Mouse (Mus musculus) C2C12 (cell line): Measurements from ENCODE around the gene Gm11937. TPM values are rescaled to one million over a fixed set of nuclear protein-coding genes. Genes with fewer than 3 reads are reported as not detected.
"Not testable (repeated sequence)": the region's sequence is repeated elsewhere in the genome, so short reads cannot be mapped to it uniquely, and the experiment has no call there.

ENCODE experiments used
- H3K27me3 ChIP-seq: one replicate; pipeline ENCODE4 v1.6.1; 2011; ENCODE audit not compliant: control insufficient read depth, insufficient read depth, insufficient read length
- H3K36me3 ChIP-seq: one replicate; pipeline ENCODE4 v1.6.1; 2011; ENCODE audit not compliant: control insufficient read depth, insufficient read depth
- H3K4me3 ChIP-seq: one replicate; pipeline ENCODE4 v1.5.1; 2011; ENCODE audit warnings: mild to moderate bottlenecking, control low read depth; ENCODE audit not compliant: poor library complexity, insufficient read depth, severe bottlenecking
- H3K79me2 ChIP-seq: one replicate; pipeline ENCODE4 v1.6.1; 2011; ENCODE audit not compliant: control insufficient read depth, insufficient read depth
- H3K79me3 ChIP-seq: one replicate; pipeline ENCODE4 v1.6.1; 2011; ENCODE audit warnings: low read depth, control low read depth
- H3ac ChIP-seq: one replicate; pipeline ENCODE3; 2011; ENCODE audit warnings: low read depth; ENCODE audit not compliant: control insufficient read depth, insufficient read length
- CEBPB ChIP-seq: IDR thresholded peaks from one replicate; pipeline ENCODE4 v1.6.1; 2011; ENCODE audit warnings: low read depth, mild to moderate bottlenecking, control low read depth, moderate library complexity
- CTCF ChIP-seq: IDR thresholded peaks from one replicate; pipeline ENCODE4 v1.5.1; 2011; ENCODE audit not compliant: control insufficient read depth, insufficient read depth, insufficient read length
- FOSL1 ChIP-seq: IDR thresholded peaks from one replicate; pipeline ENCODE4 v1.8.0; 2011; ENCODE audit warnings: mild to moderate bottlenecking, low read length; ENCODE audit not compliant: poor library complexity, insufficient read depth, severe bottlenecking
- MAX ChIP-seq: IDR thresholded peaks from one replicate; pipeline ENCODE4 v1.6.1; 2011; ENCODE audit warnings: mild to moderate bottlenecking, control low read depth
- MYOD1 ChIP-seq: IDR thresholded peaks from one replicate; pipeline ENCODE4 v1.6.1; 2011; ENCODE audit warnings: low read depth; ENCODE audit not compliant: control insufficient read depth, insufficient read length
- MYOG ChIP-seq: IDR thresholded peaks from one replicate; pipeline ENCODE4 v1.6.1; 2011; ENCODE audit not compliant: control insufficient read depth, insufficient read length; ENCODE audit errors: extremely low read depth
- USF1 ChIP-seq: IDR thresholded peaks from one replicate; pipeline ENCODE4 v1.6.1; 2011; ENCODE audit warnings: low read depth, mild to moderate bottlenecking, control low read depth, moderate library complexity
- polyA plus RNA-seq: library from polyadenylated mRNA; unstranded; fragments of >200 nt; fragmentation: generic; extraction: Trizol; gene quantifications from one replicate; pipeline ENCODE4 v1.2.1, GENCODE M21; 2012; ENCODE audit warnings: missing spikeins

Gm11937 gene
- polyA plus RNA-seq, 1 experiment = not detected

DNA sequence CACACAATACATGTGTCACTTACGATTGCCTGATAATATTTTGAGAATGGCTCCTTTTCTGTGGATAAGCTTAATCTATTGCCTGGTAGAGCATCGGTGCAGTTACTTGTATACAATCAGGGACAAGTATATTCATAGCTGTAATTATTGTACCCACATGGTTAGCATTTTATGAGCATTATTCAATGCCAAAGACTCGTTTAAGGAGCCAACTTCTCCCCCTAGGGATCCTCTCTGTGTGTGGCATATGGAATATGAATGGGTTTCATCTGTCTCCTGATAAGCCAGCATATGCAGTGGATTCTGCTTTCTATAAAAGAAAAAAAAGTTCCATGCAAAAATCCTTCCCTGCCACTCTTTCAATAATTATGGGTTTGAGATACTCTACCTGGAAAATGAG lies 34.4 kb upstream of the Gm11937 start:
- H3ac ChIP-seq = no peak overlapping the region
- no peaks in the 10 kb centered on the region for H3K36me3 ChIP-seq
- H3K4me3 ChIP-seq = no peak overlapping the region
- no peaks in the 10 kb centered on the region for H3K79me3 ChIP-seq
- no peaks in the 10 kb centered on the region for H3K79me2 ChIP-seq
- TF ChIP-seq MYOG (no peak), CTCF (no peak), FOSL1 (no peak), MYOD1 (no peak), CEBPB (no peak), MAX (no peak), USF1 (no peak)
- H3K27me3 ChIP-seq = no peaks in the 10 kb centered on the region

DNA sequence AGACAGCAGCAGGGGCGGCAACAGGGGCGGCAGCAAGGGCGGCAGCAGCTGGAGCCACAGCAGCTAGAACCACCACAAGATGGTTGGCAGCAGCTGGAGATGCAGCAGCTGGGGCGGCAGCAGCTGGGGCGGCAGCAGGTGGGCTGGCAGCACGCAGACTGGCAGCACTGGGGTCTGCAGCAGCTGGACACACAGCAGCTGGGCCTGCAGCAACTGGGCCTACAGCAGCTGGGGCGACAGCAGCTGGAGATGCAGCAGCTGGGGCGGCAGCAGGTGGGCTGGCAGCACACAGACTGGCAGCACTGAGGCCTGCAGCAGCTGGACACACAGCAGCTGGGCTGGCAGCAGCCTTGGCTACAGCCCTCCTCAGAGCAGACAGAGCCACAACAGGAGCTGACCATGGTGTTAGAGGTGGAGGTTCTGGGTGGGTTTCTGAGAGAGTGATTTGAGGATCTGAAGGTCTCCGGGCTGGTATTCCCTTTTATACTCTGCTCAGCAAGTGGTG lies 33.7 kb upstream of the Gm11937 start, which contains the start of gene Krtap4-7:
Gene Krtap4-7 (minus strand): TSS at position 455 of the 505 bp plus-strand sequence.
- not testable (repeated sequence) for H3K79me2 ChIP-seq, H3K36me3 ChIP-seq, H3ac ChIP-seq, H3K4me3 ChIP-seq, H3K27me3 ChIP-seq, H3K79me3 ChIP-seq
- peak; percentile 87 for TF ChIP-seq MYOD1

DNA sequence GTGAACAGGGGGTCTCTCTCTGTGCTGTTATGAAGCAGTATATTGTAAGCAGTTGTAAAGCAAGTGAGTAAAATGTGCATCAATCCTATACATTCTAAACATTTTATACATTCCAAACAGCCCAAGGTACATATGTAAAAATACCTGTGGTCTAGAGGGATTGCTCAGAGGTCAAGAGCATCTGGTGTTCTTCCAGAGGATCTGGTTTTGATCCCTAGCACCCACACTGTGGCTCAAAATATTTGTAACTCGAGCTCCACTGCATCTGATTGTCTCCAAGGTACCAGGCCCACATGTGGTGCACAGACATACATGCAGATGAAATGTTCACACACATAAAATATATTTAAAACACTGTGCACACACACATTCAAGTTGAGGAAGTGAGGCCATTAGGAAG lies 30.9 kb upstream of the Gm11937 start:
- Histone ChIP-seq H3K36me3 (no peaks in the 10 kb centered on the region), H3ac (no peak overlapping the region), H3K27me3 (no peaks in the 10 kb centered on the region), H3K4me3 (no peak overlapping the region), H3K79me3 (no peaks in the 10 kb centered on the region), H3K79me2 (no peaks in the 10 kb centered on the region)
- no peak for TF ChIP-seq MYOD1
- no peak for TF ChIP-seq MYOG
- TF ChIP-seq USF1 = no peak
- TF ChIP-seq CEBPB = no peak
- TF ChIP-seq CTCF = no peak
- no peak for TF ChIP-seq MAX
- no peak for TF ChIP-seq FOSL1

DNA sequence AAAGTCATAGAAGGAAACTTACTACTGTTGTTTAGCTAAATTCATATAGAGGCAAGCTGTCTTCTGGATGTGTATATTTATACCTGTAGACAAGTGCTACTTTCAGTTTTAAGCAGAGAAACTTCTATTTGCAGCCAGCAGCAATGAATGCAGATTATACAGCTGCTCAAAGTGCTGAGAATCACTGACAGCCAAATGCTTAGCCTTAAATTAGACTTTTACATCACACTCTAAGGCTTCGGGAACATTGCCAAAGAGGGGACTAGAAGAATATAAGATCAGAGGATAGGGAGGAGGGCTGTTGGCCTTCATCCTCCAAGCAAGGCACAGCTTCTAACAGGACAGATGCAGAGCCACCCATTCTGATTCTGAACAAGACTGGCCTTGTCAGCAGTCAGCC lies 27.1 kb upstream of the Gm11937 start:
- TF ChIP-seq CEBPB (no peak), USF1 (no peak), CTCF (no peak), MYOG (no peak)
- H3K79me2 ChIP-seq = no peaks in the 10 kb centered on the region
- H3K79me3 ChIP-seq = no peaks in the 10 kb centered on the region
- H3K36me3 ChIP-seq = no peaks in the 10 kb centered on the region
- no peak overlapping the region for H3K4me3 ChIP-seq
- no peak overlapping the region for H3ac ChIP-seq
- H3K27me3 ChIP-seq = no peaks in the 10 kb centered on the region

DNA sequence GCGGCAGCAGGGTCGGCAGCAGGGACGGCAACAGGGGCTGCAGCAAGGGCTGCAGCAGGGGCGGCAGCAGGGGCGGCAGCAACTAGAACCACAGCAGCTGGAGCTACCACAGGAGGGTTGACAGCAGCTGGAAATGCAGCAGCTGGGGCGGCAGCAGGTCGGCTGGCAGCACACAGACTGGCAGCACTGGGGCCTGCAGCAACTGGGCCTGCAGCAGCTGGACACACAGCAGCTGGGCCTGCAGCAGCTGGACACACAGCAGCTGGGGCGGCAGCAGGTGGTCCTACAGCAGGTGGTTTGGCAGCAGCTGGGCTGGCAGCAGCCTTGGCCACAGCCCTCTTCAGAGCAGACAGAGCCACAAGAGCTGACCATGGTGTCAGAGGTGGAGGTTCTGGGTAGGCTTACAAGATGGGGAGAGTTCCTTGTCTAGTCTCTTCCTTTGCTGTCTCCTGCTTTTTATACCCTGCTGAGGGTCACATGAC lies 24.7 kb upstream of the Gm11937 start, which contains the start of gene Krtap4-2:
Gene Krtap4-2 (minus strand): TSS at position 432 of the 482 bp plus-strand sequence.
- no peak for TF ChIP-seq MYOG
- TF ChIP-seq MYOD1 = peak; percentile 85
- no peaks in the 10 kb centered on the region for H3K36me3 ChIP-seq
- H3K79me3 ChIP-seq = no peaks in the 10 kb centered on the region
- no peaks in the 10 kb centered on the region for H3K79me2 ChIP-seq
- no peak within 1 kb of the TSS for H3ac ChIP-seq
- no peak within 1 kb of the TSS for H3K4me3 ChIP-seq
- H3K27me3 ChIP-seq = no peaks in the 10 kb centered on the region

DNA sequence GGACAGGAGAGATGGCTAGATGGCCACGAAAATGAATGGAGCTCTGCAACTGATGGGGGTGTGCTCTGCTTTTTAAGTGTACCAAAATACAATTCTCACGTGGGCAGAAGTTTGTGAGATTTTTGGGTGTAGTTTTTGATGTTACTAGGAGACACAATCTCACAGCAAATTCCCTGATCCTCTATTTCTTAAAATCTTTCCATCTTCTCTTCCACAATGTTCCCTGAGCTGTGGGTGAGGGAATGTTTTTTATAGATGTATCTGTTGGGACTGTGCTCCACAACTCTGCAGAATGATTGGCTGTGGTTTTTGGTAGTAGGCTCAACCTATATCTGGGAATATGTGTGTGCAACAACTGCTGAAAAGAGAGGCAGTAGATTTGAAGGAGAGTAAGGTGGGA lies 23.3 kb upstream of the Gm11937 start:
- Histone ChIP-seq H3K27me3 (no peaks in the 10 kb centered on the region), H3K79me2 (no peaks in the 10 kb centered on the region), H3K4me3 (no peak overlapping the region), H3K79me3 (no peaks in the 10 kb centered on the region), H3ac (no peak overlapping the region), H3K36me3 (no peaks in the 10 kb centered on the region)
- TF ChIP-seq MAX = no peak
- no peak for TF ChIP-seq USF1
- TF ChIP-seq CTCF = no peak
- no peak for TF ChIP-seq FOSL1
- TF ChIP-seq MYOD1 = no peak
- TF ChIP-seq MYOG = no peak
- no peak for TF ChIP-seq CEBPB

DNA sequence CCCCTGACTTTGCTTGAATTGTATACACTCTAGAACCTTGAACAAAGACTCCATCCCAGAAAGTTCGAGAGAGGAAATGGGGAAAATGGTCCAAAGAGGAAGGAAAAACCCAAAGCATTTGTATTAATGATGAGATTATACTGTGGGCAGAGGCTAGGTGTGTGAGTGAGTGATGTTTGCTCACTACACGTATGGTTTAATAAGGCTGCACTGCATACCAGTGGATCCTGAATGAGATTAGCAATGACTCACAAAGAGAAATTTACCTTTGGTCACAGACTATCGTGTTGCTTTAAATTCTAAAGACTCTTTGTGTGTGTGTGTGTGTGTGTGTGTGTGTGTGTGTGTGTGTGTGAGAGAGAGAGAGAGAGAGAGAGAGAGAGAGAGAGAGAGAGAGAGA lies 20.9 kb upstream of the Gm11937 start:
- Histone ChIP-seq H3K27me3 (no peaks in the 10 kb centered on the region), H3K36me3 (no peaks in the 10 kb centered on the region), H3K4me3 (no peak overlapping the region), H3K79me3 (no peaks in the 10 kb centered on the region), H3K79me2 (no peaks in the 10 kb centered on the region), H3ac (no peak overlapping the region)
- TF ChIP-seq MAX (no peak), USF1 (no peak), CTCF (no peak), MYOG (no peak), MYOD1 (no peak), CEBPB (no peak), FOSL1 (no peak)
